Mouse (Mus musculus) cerebellum, adult 11-12 months (tissue): ENCODE results near the gene Arpc4.
A peak's percentile ranks its signal among the peaks of the same experiment; 100 is the strongest.

Experiments used
- DNase-seq: peaks from one replicate; pipeline ENCODE4 v3.0.0; 2022

The Arpc4 gene

GRCm38 (mm10) chr6:113406683-113407082, 28.8 kb downstream of the Arpc4 start:
- DNase-seq, result no peak

GRCm38 (mm10) chr6:113410001-113410400, 32.1 kb downstream of the Arpc4 start:
- no peak for DNase-seq

- no peak for DNase-seq
Measured at GRCm38 (mm10) chr6:113416416-113416815, 38.5 kb downstream of the Arpc4 start.

- no peak for DNase-seq
Measured at GRCm38 (mm10) chr6:113418441-113419198, 40.7 kb downstream of the Arpc4 start.

GRCm38 (mm10) chr6:113419199-113419587, 41.3 kb downstream of the Arpc4 start, which contains the start of gene Rpusd3:
Rpusd3 (minus strand) TSS chr6:113419340.
- DNase-seq, result peak; percentile 96

GRCm38 (mm10) chr6:113423000-113423399, 45.1 kb downstream of the Arpc4 start:
- no peak for DNase-seq

- DNase-seq, result no peak
Measured at GRCm38 (mm10) chr6:113424187-113424586, 46.3 kb downstream of the Arpc4 start.

- DNase-seq, result no peak
Measured at GRCm38 (mm10) chr6:113426696-113427095, 48.8 kb downstream of the Arpc4 start.

- DNase-seq, result no peak
Measured at GRCm38 (mm10) chr6:113427397-113427796, 49.5 kb downstream of the Arpc4 start.

- DNase-seq, result no peak
Measured at GRCm38 (mm10) chr6:113428006-113428405, 50.1 kb downstream of the Arpc4 start.

GRCm38 (mm10) chr6:113429965-113430364, 52.0 kb downstream of the Arpc4 start:
- DNase-seq, result no peak

GRCm38 (mm10) chr6:113430846-113431245, 52.9 kb downstream of the Arpc4 start:
- no peak for DNase-seq

- DNase-seq, result no peak
Measured at GRCm38 (mm10) chr6:113431801-113432200, 53.9 kb downstream of the Arpc4 start.

GRCm38 (mm10) chr6:113433661-113434060, 55.7 kb downstream of the Arpc4 start:
- no peak for DNase-seq

- no peak for DNase-seq
Measured at GRCm38 (mm10) chr6:113434691-113435090, 56.8 kb downstream of the Arpc4 start.

GRCm38 (mm10) chr6:113435664-113436205, 57.8 kb downstream of the Arpc4 start, which contains the start of gene Cidec:
Cidec (minus strand) TSS chr6:113435760.
- no peak for DNase-seq

GRCm38 (mm10) chr6:113437135-113437534, 59.2 kb downstream of the Arpc4 start:
- no peak for DNase-seq

- DNase-seq, result no peak
Measured at GRCm38 (mm10) chr6:113438721-113439430, 61.0 kb downstream of the Arpc4 start.
